Mouse (Mus musculus) heart, postnatal 14 days (tissue): ENCODE data around the gene Spred1. TPM values are rescaled to one million over a fixed set of nuclear protein-coding genes. Genes with fewer than 3 reads are reported as not detected.
"Not testable (repeated sequence)": the region's sequence is repeated elsewhere in the genome, so short reads cannot be mapped to it uniquely, and the experiment has no call there.

ENCODE experiments used
- DNase-seq, 2 experiments: peaks; one replicate each; pipeline ENCODE4 v3.0.0; 2021 to 2022
- intact Hi-C: fragments of 180-260 bp; cut with DNase I; formaldehyde crosslinking; loops from one replicate; pipeline ENCODE4 v1.15.1; 2025
- total RNA-seq, 2 experiments: library from RNA; stranded (reverse); gene quantifications; 2 replicates each; pipeline ENCODE4 v1.2.3; 2021

Gene Spred1
- total RNA-seq, 2 experiments from 2014 or later, result 18.8 to 20.5 TPM

DNA sequence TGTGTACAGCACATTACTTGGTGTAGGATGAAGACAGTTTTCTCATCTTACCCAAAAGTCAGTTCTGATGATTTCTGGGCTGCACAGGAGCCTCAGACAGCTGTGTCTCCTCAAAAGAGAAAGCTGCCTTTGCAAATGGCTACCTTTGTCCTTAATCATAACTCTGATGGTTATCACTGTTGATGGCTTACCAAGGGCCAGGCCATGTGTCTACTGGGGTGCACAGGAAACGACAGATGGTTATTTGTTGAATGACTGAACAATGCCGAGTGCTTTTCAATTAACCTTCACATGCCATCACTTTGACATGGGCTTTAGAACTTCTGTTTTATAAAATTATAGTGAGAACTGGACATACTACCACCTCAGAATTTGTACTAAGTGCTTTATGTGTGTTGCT lies 2.7 kb upstream of the Spred1 start:
- no peak for DNase-seq
- intact Hi-C loops, result no loop called here

DNA sequence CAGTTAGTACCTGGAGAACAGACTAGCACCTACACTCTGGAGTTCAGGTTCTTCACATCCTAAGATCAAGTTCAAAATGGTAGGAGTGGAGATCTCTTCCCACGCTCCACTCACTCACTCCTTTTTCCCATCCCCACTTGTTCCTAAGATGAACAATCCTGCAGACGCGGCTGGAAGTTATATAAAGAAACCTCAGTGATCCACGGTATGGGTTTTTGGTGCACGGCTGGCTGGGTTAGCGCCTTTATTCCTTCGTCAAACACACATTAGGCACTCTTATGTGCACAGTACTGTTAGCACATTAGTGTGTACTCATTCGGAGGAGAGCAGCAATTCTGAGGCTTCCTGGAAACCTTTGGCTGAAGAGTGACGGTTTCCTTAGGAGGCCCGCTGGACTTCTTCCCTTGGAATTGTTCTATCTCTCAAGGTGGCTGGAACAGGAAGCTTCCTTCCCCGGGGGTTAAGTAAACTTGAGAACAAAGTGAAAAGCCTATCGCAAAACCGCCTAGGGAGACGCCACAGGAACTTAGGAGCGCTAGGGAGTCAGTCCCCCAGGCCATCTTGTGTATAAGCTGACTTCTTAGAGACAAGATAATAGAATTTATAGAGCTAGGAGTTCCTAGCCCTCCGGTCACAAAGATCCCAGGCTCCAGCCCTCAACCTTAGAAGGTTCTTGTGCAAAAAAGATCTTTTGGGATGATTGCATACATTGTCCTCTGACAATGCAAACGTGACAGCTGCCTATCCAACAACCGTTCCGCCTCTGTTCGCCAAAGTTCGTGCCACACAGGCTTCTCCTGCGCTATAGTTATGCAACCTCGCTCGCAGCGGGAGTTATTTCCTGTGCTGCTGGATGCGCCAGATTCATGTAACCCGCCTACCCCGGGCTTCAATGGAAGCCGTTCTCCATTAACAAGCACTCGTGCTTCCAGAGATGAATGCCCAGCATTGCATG lies 1.6 kb upstream of the Spred1 start:
- intact Hi-C loops, result loop anchor here (2.0 kb wide), 4 partner anchors 61 to 219 kb away; no protein-coding TSS in a partner anchor
- peak; percentile 74 to 75 for DNase-seq

- intact Hi-C loops, result loop anchor here (2.0 kb wide), 4 partner anchors 60 to 220 kb away; no protein-coding TSS in a partner anchor
- DNase-seq, result peak; percentile 88 to 90
Measured at GRCm38 (mm10) chr2:117120246-117121211, 645 bp upstream of the Spred1 start.

- intact Hi-C loops, result loop anchor here (2.0 kb wide), 4 partner anchors 59 to 221 kb away; no protein-coding TSS in a partner anchor
- no peak for DNase-seq
Measured at GRCm38 (mm10) chr2:117121984-117122605, 921 bp downstream of the Spred1 start.

GRCm38 (mm10) chr2:117122701-117123337 lies 1.6 kb downstream of the Spred1 start:
- peak; percentile 30 to 65 for DNase-seq
- intact Hi-C loops, result no loop called here

GRCm38 (mm10) chr2:117123701-117124100 lies 2.5 kb downstream of the Spred1 start:
- intact Hi-C loops, result no loop called here
- no peak for DNase-seq

DNA sequence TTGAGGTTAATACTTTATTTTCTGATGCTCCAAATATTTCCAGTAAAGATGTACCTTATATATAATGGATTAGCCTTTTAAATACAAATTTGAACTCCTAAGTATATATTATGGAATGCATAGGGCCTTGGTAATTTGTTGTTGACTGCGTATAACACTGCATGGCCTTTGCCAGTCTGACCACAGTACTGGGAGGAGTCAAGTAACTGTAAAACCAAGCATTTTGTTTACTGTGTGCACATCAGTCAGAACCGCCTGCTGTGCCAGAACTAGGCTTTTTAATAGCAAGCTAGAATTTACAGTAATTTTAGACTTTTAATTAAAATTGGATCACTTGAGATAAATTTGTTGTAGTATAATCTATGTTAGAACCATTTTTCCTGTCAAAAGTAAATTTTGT lies 3.7 kb downstream of the Spred1 start:
- no peak for DNase-seq
- intact Hi-C loops, result no loop called here

GRCm38 (mm10) chr2:117129156-117129555 lies 8.0 kb downstream of the Spred1 start:
- DNase-seq, result no peak
- intact Hi-C loops, result no loop called here

- intact Hi-C loops, DNase-seq: not testable (repeated sequence)
Measured at GRCm38 (mm10) chr2:117131041-117131440, 9.9 kb downstream of the Spred1 start.

DNA sequence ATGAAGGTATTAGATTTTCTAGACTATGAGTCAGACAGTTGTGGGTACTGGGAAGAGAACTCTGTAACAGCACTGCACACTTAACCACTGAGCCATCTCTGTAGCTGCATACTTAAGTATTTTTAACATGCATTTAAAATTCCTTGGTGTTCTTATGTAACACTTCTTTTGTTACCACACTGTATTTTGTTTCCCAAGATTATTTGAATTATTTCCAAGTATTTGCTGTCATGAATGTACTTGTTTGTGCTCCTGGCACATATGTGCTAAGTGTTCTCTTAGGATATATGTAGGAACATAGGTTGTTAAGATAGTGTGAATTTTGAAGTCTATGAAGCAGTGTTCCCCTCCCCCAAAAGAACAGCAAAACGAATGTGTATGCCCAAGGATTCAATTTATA lies 10.7 kb downstream of the Spred1 start:
- intact Hi-C loops, result no loop called here
- DNase-seq, result no peak

DNA sequence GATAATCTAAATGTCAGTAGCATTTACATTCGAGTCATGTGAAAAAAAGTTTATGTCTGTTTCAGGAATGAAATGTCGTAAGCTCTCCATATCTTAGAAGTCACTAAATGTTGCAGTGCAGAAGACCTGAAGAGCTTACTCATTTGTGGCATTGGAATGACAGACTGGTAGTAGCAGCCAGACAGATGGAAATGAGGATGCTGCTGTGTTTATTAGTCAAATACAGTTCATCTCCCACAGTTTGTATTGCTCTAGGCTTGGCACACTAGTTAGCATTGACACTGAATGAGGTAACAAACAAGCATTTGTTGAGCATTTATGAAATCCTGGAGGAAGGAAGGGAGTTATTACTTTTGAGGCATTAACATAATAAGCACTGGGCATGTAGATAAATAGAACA lies 12.4 kb downstream of the Spred1 start:
- DNase-seq, result no peak
- intact Hi-C loops, result no loop called here

DNA sequence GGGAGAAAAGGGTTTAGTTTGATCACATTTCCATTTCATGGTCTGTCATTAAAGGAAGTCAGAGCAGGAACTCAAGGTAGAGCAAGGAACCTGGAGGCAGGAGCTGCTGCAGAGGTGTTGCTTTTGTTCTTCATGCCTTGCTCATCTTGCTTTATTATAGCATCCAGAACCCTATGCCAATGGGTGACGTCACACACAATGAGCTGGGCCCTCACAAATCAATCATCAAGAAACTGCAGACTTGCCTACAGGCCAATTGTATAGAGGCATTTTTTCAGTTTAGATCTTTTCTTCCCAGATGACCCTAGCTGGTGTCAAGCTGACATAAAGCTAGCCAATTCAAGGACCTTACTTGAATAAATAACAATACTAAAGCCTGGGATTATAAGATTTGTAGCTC lies 16.6 kb downstream of the Spred1 start:
- intact Hi-C loops, result no loop called here
- no peak for DNase-seq

GRCm38 (mm10) chr2:117138932-117139331 lies 17.8 kb downstream of the Spred1 start:
- no peak for DNase-seq
- intact Hi-C loops, result no loop called here

DNA sequence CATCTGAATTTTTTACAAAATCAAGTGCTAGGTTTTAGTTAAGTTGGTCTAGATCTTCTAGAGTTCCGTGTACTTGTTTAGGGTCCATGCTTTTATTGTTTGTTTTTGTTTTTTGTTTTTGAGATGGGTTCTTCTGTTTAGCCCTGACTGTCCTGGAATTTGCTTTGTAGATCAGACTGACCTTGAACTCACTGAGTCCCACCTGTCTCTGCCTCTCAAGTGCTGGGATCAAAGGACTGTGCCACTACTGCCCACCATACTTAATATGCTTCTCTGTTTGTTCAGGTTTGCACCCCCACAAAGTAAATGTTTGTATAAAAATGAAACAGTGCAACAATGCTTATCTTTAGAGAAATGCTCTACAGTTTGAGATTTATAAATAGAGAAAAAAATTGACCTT lies 18.8 kb downstream of the Spred1 start:
- intact Hi-C loops, result no loop called here
- DNase-seq, result no peak

GRCm38 (mm10) chr2:117143106-117143505 lies 21.9 kb downstream of the Spred1 start:
- intact Hi-C loops, result no loop called here
- no peak for DNase-seq

DNA sequence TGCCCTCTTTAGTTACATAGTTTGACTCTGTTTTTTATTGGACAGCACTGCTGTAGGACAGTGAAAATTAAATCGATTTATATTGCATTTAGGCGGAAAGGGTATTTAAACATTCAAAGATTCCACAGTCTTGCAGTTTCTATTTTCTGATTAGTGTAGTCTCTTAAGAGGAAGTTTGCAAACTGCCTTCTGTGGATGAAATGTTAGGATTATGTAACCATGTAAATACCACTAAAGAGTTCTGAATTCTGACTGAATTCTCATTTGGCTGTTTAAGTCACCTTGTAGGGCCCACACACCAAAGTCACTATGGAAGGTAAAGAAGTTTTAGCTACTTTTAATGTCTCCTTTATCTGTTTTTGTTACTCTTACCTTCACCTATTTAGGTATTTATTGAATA lies 24.9 kb downstream of the Spred1 start:
- intact Hi-C loops, result no loop called here
- DNase-seq, result no peak

DNA sequence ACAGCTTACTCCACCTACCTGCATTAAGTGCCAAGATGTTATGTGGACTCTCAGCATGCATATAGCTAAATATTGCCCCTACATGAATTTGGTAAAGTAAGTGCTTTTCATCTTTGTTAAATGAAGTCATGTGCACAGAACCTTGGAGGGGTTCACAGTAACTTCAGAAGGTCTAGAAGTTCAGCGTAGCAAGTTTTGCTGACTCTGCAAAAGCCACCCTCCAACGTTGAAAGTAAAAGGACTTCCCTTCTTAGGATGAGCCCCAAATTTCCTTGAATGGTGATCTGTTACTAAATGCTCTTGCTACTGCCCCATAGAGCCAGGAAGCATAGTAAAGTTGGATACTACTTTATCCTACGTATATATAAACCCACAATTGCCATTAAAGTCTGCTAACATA lies 25.4 kb downstream of the Spred1 start:
- no peak for DNase-seq
- intact Hi-C loops, result no loop called here

- intact Hi-C loops, result no loop called here
- no peak for DNase-seq
Measured at GRCm38 (mm10) chr2:117152161-117152560, 31.0 kb downstream of the Spred1 start.

DNA sequence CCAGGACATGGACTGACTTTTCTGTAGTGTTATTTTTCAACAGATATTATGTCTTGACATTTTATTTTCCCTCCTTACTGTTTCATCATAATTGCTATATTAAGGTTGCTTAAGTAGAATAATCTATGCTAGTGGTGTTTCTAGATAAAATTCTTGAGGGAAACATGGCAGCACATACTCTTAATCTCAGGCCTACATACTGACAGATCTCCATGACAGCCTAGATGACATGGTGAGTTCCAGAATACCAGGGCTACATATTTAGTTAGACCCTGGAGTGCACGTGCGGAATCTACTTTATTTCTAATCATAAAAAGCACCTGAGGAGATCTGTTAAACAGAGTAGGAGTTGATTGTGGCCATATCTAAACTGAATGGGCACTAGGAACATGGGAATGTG lies 47.2 kb downstream of the Spred1 start:
- no peak for DNase-seq
- intact Hi-C loops, result no loop called here

DNA sequence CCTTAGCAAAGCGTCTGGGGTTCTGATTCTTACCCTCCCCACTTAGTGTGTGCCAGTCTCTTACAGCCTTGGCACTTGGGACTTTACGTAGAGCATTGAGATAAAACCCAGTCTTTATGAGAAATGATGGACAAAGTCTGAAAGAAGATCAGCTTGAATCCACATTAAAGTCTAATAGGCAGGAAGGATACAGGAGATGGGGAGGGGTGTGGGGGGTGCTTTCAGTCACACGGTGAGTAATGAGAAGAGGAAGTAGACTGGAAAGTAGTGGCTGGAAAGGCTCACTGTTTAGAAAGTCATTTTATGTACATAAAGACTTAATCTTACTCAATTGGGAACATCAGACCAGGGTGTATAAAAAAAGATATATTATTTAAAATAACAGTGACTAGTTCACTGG lies 47.9 kb downstream of the Spred1 start:
- intact Hi-C loops, result no loop called here
- DNase-seq, result no peak
